Mouse (Mus musculus): ENCODE measurements at regions not wholly inside any gene's neighbourhood (a gene's known extent, or its start where the extent isn't known, plus 50 kb on each side); places are given as distances from the start of the nearest gene placed in this dataset.
A peak's percentile ranks its signal among the peaks of the same experiment; 100 is the strongest.

DNA sequence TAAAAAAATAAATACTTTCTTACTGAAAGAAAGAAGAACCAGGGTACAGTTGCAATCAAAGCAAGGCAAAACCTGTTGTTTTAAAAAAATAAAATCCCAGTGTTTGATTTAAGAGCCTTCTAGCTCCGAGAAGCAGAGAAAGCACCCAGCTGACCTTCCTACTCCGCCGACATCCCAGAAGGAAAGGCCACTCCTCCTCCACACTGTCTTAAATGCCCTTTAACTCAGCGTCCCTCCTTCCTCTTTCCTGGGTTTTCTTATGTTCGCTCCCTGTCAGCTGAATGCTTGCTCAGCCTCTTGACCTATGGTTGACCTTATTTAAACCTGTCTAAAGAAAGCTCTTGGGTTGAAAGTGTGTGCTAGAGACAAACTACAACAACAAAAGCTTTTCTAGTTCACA, 79.1 kb downstream of the Sptssa start:
- no peak for DNase-seq (ENCODE audit: low spot score in 2 of 2)

DNA sequence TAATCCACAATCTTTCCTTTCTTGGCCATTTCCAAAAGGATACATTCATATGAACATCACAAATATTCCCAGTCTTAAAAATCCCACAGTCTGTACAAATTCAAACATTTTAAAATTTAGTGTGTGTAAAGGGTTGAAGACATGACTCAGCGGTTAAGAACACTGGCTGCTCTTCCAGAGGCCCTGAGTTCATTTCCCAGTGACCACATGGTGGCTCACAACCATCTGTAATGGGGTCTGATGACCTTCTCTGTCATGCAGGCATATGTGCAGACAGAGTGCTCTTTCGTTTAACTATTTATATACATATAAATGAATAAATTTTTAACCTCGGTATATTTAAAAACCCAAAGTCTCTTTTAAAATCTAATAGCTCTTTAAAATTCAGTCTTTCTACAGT, 79.6 kb downstream of the Sptssa start:
- DNase-seq (ENCODE audit: low spot score in 2 of 2): no peak

DNA sequence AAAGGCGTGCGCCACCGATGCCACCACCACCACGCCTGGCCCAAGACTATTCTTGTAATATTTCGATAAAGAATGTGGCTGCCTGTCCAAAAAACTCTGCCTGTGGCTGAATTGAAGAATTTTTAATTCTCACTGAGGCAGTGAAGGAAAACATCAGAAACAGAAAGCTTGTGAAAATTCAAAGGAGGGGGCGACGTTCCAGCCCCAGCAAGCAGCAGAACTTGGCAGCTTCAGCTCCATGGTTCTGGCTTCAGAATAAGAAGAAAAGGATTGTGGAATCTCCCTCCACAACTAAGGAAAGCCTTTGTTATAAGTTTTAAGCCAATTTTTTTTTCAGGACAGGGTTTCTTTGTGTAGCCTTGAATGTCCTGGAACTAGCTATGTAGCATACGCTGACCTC, 83.5 kb downstream of the Sptssa start:
- DNase-seq (ENCODE audit: low spot score in 2 of 2): no peak

DNA sequence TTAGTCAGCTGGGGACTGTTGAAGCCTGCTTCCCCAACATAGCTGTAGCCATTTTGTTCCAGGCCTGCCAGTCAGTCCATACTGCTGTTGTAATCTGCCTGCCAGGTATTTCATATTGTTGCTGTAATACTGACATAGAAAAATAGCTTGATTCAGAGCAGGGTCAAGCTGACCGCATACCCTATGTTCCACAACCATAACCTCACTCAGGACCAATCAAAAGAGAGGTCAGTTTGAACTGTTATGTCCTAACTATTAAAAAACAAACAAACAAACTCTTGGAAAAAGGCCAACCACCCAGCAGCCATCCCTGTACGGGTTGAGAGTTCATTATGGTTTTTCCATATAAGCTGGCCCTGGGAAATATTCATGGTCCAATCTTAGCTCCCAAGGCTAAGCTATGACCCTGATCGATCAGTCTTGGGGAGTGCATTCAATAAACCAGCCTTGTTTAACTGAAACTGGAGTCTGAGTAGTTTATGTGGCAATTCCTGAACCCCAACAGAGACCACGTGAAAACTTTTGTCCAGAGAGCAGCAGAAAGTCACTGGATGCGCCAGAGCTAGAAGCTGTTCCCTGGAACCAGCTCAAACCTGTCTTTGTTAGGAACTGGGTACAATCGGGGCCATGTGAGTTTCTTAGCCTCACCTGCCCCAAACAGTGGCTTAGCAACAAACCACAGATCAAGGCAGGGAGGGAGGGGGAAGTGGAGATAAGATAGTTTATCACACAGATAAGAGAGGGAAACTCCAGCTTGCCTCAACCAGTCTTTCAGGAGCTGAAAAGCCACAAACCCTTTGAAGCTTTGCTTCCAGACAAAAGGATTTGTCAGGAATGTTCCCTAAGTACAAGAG, 88.1 kb downstream of the Sptssa start:
- no peak for DNase-seq (ENCODE audit: low spot score in 2 of 2)

- DNase-seq (ENCODE audit: low spot score in 2 of 2): no peak
Measured at GRCm38 (mm10) chr12:54567426-54567790, 89.0 kb downstream of the Sptssa start.

DNA sequence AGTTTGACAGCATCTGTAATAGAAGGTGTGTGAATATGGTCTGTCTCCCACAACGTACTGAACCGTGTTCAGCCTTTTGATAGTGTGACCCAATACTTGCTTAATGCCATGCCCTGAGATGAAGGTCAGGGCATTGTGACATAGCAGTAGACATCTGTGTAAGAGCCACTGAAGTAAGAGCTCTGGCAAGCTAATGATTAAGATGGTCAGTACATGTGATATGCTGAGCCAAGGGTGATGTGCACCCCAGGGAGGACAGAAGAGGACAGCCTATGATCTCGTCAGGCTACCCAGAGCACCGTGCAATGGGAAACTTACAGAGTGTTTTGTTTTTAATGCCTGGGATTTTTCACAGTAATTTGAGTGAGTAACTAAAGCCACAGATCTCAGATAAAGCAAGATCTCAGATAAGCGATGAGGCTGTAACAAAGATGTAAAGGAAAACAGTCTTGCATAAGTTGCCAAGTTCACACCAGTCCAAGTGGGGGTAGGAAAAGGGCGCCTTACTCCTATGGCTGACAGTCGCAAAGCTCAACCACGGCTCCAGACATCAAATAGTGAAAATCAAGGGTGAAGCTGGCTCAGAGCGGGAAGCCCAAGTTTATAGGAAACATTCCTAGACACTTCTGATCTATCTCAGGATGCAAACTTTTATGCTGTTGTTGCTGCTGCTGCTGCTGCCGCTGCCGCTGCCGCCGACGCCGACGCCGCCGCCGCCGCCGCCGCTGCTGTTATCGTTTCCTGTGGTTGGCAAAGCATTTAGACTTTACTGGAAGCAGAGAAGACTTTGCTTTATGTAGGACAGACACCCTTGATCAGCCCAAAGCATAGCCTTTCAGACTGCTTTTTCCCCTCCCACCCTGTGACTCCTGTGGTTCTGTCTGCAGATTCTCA, 89.6 kb downstream of the Sptssa start:
- peak in 1 of 2 experiments; percentile 4 for DNase-seq (ENCODE audit: low spot score in 2 of 2)

DNA sequence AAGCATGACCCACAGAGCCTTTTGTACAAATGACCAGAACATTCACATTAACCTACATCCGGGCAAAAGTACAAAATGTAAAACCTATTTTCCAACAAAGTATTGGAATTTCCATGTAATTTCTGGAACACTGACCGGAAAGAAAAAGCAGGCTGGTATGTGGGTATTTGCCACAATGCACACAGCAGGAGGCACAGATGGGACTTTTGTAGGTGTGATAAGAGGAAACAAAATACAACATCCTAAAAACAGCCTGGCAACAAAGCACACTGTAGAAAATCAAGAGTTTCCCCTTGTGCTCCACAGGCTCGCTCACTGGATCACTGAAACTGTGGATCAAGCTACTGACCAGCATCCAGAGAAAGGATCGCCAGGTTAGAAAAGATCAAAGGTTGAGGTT, 94.4 kb downstream of the Sptssa start:
- no peak for DNase-seq (ENCODE audit: low spot score in 2 of 2)

DNA sequence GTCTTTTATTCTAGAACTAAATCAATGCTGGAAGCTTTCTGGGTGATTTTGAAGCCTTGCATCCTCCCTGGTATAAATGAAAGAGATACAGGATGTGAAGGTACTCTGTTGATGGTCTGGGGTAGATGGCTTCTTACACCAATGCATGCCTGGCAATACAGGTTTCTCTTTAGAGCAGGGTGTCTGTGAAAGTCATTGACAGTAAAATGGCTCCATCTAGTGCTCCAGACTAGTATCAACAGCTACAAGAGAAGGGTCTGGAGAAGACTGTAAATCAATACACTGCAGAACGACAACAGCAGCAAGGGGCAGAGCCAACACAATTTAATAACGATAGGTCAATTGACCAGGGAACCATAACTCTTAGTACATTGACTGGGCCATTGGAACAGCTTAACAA, 98.3 kb downstream of the Sptssa start:
- DNase-seq (ENCODE audit: low spot score in 2 of 2): no peak

DNA sequence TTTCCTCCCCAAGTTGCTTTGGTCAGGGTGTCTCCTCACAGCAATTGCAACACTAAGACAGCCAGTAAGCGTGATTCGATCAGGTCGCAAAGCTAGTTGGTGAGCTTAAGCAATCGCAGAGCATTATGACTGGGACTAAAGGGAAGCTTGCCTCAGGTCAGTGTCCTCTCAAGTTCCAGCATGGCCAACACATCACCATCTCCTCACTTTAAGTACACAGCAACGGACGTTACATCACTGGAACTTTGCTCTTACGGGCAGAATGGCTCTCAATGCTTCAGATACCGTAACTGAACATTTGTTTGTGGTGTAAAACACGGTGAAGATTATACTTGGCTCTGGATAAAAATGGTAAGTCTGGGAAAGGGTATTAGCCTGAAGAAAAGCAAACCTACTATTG, 106.7 kb downstream of the Sptssa start:
- no peak for DNase-seq (ENCODE audit: low spot score in 2 of 2)

DNA sequence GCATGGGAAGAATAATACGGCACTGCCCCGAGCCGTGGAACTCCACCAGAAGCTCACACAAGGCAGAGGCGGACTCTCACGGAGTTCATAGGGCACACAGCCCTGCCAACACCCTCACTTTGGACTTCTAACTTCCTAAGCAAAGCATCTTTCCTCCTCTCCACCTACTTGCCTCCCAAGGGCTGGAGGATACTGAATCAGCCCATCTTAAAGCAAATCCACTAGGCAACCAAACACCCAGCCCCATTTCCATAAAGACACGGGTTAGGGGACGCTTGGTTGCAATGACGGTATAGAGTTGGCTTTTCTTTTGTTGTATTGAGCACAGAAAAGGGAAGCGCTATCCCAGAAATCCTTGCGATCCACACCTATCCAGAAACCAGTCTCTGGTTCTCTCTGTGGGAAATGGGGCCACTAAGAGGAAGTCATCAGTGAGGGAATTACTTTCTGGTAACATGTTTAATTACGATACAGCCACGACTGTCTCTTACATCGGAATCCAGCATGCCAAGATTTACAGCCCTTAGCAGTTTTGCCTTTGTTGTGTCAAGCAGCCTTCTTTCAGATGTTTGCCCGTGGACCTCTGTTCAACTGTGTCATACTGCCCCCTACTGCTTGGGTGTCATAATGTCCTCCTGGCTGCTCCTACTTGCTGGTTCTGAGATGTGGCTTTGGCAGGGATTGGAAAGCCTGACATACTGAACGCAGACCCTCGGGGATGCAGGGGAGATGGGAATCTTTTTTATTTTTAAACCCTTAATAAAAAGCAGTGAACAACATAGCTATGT, 110.4 kb downstream of the Sptssa start:
- peak; percentile 41 to 64 for DNase-seq (ENCODE audit: low spot score in 2 of 2)

GRCm38 (mm10) chr12:54538320-54538705, 118.1 kb downstream of the Sptssa start:
- DNase-seq (ENCODE audit: low spot score in 2 of 2): no peak

DNA sequence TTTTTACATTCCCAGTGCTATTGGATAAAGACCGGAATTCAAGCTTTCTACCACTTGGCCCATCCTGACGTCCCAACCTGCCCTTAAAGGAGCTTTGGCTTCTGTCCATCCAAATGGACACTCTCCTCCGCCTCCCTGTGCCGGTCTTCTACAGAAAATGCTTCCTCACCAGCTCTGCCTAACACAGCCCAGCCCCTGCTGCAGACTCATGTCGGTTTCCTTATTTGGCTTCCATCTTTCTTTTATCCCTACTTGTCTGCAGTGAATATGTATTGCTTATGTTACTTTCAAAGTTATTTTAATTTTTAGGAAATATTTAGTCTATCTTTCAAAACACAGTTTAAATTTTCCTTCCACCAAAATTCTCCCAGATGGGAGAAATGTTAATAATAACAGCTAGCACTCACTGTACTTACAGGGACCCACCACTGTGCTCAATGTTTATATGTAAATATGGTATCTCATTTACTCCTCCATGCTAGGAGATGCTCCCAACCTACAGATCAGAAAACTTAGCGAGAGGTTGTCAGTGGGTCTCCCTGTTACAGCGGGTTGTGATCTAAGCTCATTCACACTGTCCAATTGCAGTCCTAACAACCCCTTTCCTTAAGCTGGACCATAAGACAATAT, 118.6 kb downstream of the Sptssa start:
- DNase-seq (ENCODE audit: low spot score in 2 of 2): no peak

GRCm38 (mm10) chr12:54537022-54537421, 119.4 kb downstream of the Sptssa start:
- no peak for DNase-seq (ENCODE audit: low spot score in 2 of 2)

- DNase-seq (ENCODE audit: low spot score in 2 of 2): no peak
Measured at GRCm38 (mm10) chr12:54535556-54536516, 120.5 kb downstream of the Sptssa start.

DNA sequence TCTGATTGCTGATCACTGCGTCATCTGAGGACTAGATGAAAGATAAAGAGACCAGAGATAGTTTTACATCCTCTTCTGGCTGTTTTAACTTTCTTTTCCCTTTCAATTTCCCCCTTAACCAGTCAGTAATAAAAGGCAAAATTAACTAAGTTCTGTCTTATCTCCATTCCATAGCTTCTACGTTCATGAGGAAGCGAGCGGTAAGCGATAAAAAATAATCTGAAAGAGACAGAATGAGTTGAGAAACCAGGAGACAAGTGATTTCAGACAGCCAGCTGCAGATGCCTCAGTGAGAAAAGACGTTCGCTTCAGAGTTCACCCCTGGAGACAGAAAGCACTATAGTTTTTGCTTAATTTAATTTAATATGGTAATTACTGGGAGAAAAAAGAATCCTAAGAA, 121.5 kb downstream of the Sptssa start:
- no peak for DNase-seq (ENCODE audit: low spot score in 2 of 2)

GRCm38 (mm10) chr12:54533134-54533533, 123.2 kb downstream of the Sptssa start:
- DNase-seq (ENCODE audit: low spot score in 2 of 2): no peak

DNA sequence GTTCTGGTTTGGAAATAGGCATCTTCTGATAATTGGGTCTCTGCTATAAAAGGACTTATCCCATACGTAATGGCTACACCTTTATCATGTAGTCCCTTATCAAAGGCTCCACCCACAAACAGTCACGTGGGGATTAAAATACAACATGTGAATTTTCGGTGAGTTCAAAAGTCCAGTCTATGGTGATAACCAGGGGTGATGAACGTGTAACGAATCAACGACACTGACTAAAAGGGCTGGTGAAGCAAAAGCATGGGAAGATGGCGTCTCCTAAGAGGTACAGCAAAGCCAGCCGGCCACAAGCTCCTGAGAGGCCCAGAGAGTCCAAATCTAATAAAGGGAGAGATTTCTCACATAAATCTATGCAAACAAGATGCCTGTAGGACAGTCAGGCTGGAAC, 124.3 kb downstream of the Sptssa start:
- no peak for DNase-seq (ENCODE audit: low spot score in 2 of 2)

DNA sequence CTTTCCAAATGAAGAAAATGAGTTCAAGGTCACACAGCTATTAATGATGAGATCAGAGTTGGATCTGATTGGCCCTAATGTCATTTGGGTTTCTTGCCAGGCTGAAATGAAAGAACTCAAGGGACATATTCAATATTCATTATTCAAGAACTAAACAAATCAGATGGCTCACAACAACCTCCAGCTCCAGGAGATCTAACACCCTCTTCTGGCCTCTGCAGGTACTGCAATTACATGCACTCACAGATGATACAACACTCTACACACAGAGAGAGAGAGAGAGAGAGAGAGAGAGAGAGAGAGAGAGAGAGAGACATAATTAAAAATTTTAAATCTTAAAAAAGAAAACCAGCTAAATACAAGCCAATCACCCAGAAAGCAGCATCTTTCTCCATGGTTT, 128.3 kb downstream of the Sptssa start:
- no peak for DNase-seq (ENCODE audit: low spot score in 2 of 2)

- no peak for DNase-seq (ENCODE audit: low spot score in 2 of 2)
Measured at GRCm38 (mm10) chr12:54527577-54527976, 128.8 kb downstream of the Sptssa start.

- DNase-seq (ENCODE audit: low spot score in 2 of 2): no peak
Measured at GRCm38 (mm10) chr12:54520406-54520805, 136.0 kb downstream of the Sptssa start.
